Mouse (Mus musculus): ENCODE measurements around the gene Zfp937. TPM values are rescaled to one million over a fixed set of nuclear protein-coding genes. Genes with fewer than 3 reads are reported as not detected.
"Not testable (repeated sequence)": the region's sequence is repeated elsewhere in the genome, so short reads cannot be mapped to it uniquely, and the experiment has no call there.

Zfp937 gene
- 7.0 and 8.1 TPM in 2 replicates for total RNA-seq (2021)
- long read RNA-seq, experiment 1, partial matches to known transcripts: 0 of 3 reads
- long read RNA-seq, experiment 1, other reads (novel, unspliced or antisense): 2 of 3 reads
- long read RNA-seq, experiment 2, partial matches to known transcripts: 0 of 6 reads
- long read RNA-seq, experiment 2, other reads (novel, unspliced or antisense): 2 of 6 reads

GRCm38 (mm10) chr2:150217600-150218362, at the start of gene Zfp937:
Gene Zfp937 (plus strand): TSS chr2:150218073.
- peak; percentile 85 for DNase-seq

- DNase-seq: no peak
Observed at GRCm38 (mm10) chr2:150173833-150174232, 44.0 kb upstream of the Zfp937 start.

GRCm38 (mm10) chr2:150179579-150179978, 38.3 kb upstream of the Zfp937 start, which contains the start of gene Gm10770:
Gene Gm10770 (minus strand): TSS chr2:150179679.
- not testable (repeated sequence) for DNase-seq

- DNase-seq: not testable (repeated sequence)
Observed at GRCm38 (mm10) chr2:150181046-150181445, 36.8 kb upstream of the Zfp937 start.

- not testable (repeated sequence) for DNase-seq
Observed at GRCm38 (mm10) chr2:150181570-150181999, 36.3 kb upstream of the Zfp937 start, which contains the start of gene Gm14139. Gene Gm14139 (plus strand): TSS chr2:150181755.

GRCm38 (mm10) chr2:150218363-150218725, 471 bp downstream of the Zfp937 start:
- DNase-seq: not testable (repeated sequence)

GRCm38 (mm10) chr2:150223263-150223662, 5.4 kb downstream of the Zfp937 start:
- not testable (repeated sequence) for DNase-seq

GRCm38 (mm10) chr2:150243211-150243610, 25.3 kb downstream of the Zfp937 start:
- DNase-seq: no peak

GRCm38 (mm10) chr2:150255491-150255890, 37.6 kb downstream of the Zfp937 start, which contains the start of gene Gm21994:
Gene Gm21994 (minus strand): TSS chr2:150255591.
- not testable (repeated sequence) for DNase-seq

GRCm38 (mm10) chr2:150256861-150257260, 39.0 kb downstream of the Zfp937 start:
- not testable (repeated sequence) for DNase-seq

- DNase-seq: not testable (repeated sequence)
Observed at GRCm38 (mm10) chr2:150257291-150257690, 39.4 kb downstream of the Zfp937 start, which contains the start of gene Gm14124. Gene Gm14124 (plus strand): TSS chr2:150257517.

Other genes starting within 250 kb of the Zfp937 start
- gene Zfp120, start 81.4 kb upstream of the Zfp937 start, total RNA-seq (2021): 6.3 and 9.1 TPM in 2 replicates
- not detected in 2 replicates for gene Gm10770, start 38.4 kb upstream of the Zfp937 start, total RNA-seq (2021)
- gene Gm14139, start 36.3 kb upstream of the Zfp937 start, total RNA-seq (2021): 0.64 and 0.70 TPM in 2 replicates
- gene Gm21994, start 37.5 kb downstream of the Zfp937 start, total RNA-seq (2021): 6.1 and 8.9 TPM in 2 replicates
- 0.23 and 0.33 TPM in 2 replicates for gene Gm14124, start 39.4 kb downstream of the Zfp937 start, total RNA-seq (2021)
- gene Gm10130, start 105.6 kb downstream of the Zfp937 start, total RNA-seq (2021): 3.6 and 4.5 TPM in 2 replicates
- 4.4 and 4.7 TPM in 2 replicates for gene 3300002I08Rik, start 144.7 kb downstream of the Zfp937 start, total RNA-seq (2021)
- 4.9 and 5.5 TPM in 2 replicates for gene Zfp442, start 233.4 kb downstream of the Zfp937 start, total RNA-seq (2021)